8 mouse cellular contexts compared by ENCODE assay signal in the genomic region with DNA sequence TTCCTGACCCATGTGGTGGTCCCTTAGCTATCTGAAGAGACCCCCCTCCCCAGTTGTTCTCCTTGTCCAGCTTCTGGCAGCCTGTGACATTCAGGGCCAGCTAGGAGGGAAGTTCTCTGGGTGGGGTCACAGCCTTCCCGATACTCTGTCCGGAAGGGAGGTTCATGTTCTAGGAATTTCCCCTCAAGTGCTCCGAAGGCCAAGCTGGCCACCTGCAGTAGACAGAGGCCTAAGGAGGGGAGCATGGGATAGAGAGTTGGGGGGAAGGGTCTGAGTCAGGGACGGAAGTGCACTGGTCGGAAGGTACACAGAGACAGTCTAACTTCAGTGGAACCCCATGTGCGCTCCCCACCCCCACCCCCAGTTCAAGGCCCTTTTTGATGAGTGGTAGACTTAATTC. TPM values are rescaled to one million over a fixed set of nuclear protein-coding genes. Genes with fewer than 3 reads are reported as not detected.
DNase-seq lines count a peak whose midpoint lies in the region; ATAC-seq and TF ChIP-seq lines count a peak whose summit lies in the region.

No protein-coding gene starts in this region.

- 51% methylated on average over 6 of the region's 6 CpGs for WGBS in forebrain, embryonic 12.5 days
- 29% methylated on average over 6 of the region's 6 CpGs for WGBS in hindbrain, postnatal 0 days

- H3K9me3 ChIP-seq in G1E (replicated peaks): no peaks in the 10 kb centered on the region
- no peaks in the 10 kb centered on the region for H3K9me3 ChIP-seq in forebrain, embryonic 12.5 days
- H3K9me3 ChIP-seq in hindbrain, postnatal 0 days (ENCODE audit: low read length): no peaks in the 10 kb centered on the region

- H3K36me3 ChIP-seq in G1E (replicated peaks): peaks cover 97% of the 10 kb centered on the region
- peaks cover 32% of the 10 kb centered on the region for H3K36me3 ChIP-seq in forebrain, embryonic 12.5 days (replicated peaks)
- peaks cover 19% of the 10 kb centered on the region for H3K36me3 ChIP-seq in hindbrain, postnatal 0 days (ENCODE audit: insufficient read depth, low read length)

- peaks cover 84% of the 10 kb centered on the region for H3K4me1 ChIP-seq in G1E (ENCODE audit: insufficient read depth, low read depth, low read length)
- peaks cover 60% of the 10 kb centered on the region for H3K4me1 ChIP-seq in forebrain, embryonic 12.5 days
- peaks cover 56% of the 10 kb centered on the region for H3K4me1 ChIP-seq in hindbrain, postnatal 0 days (ENCODE audit: insufficient read depth, low read length)

- H3K9ac ChIP-seq in forebrain, embryonic 12.5 days: peak overlapping the region; percentile 50; the same call in 1 of the 2 replicates
- peak overlapping the region; percentile 25 for H3K9ac ChIP-seq in hindbrain, postnatal 0 days (replicated peaks; ENCODE audit: low read length)

- no peak for DNase-seq in G1E (ENCODE audit: low spot score)
- no peak for DNase-seq in hindbrain, postnatal 0 days (ENCODE audit: low spot score)
- DNase-seq in lung, postnatal 14 days: peak; percentile 52
- no peak for DNase-seq in spleen, adult 12 weeks (ENCODE audit: low spot score)
- no peak for DNase-seq in cerebellum, adult 9-11 months
- no peak for DNase-seq in gastrocnemius, postnatal 4 days (ENCODE audit: low spot score in 2 of 2)

- H3K4me3 ChIP-seq in G1E (ENCODE audit: low read depth, low read length): peak overlapping the region; percentile 37; the same call in 1 of the 2 replicates
- peak overlapping the region; percentile 61 for H3K4me3 ChIP-seq in forebrain, embryonic 12.5 days (replicated peaks)
- no peak overlapping the region; the same call in 1 of the 2 replicates for H3K4me3 ChIP-seq in hindbrain, postnatal 0 days (ENCODE audit: low read length)

- no peaks in the 10 kb centered on the region for H3K27me3 ChIP-seq in G1E (ENCODE audit: insufficient read depth, low read length)
- no peaks in the 10 kb centered on the region for H3K27me3 ChIP-seq in forebrain, embryonic 12.5 days
- no peaks in the 10 kb centered on the region for H3K27me3 ChIP-seq in hindbrain, postnatal 0 days (ENCODE audit: insufficient read depth, low read length)

- peak overlapping the region; percentile 98 for H3K27ac ChIP-seq in forebrain, embryonic 12.5 days
- peak overlapping the region; percentile 95 for H3K27ac ChIP-seq in hindbrain, postnatal 0 days

- peak overlapping the region; percentile 92 for H3K4me2 ChIP-seq in forebrain, embryonic 12.5 days
- H3K4me2 ChIP-seq in hindbrain, postnatal 0 days (ENCODE audit: low read depth, low read length): peak overlapping the region; percentile 68

- ATAC-seq in G1E (ENCODE audit: extremely low read depth, insufficient number of reproducible peaks, low FRiP score, poor library complexity, severe bottlenecking): no peak
- no peak for ATAC-seq in forebrain, embryonic 12.5 days (ENCODE audit: low FRiP score)
- ATAC-seq in hindbrain, postnatal 0 days: no peak
- ATAC-seq in megakaryocyte progenitor cell, adult 5-6 weeks (replicated peaks; ENCODE audit: poor library complexity): no peak

- TF ChIP-seq CTCF in G1E (IDR thresholded peaks at IDR 0.05; ENCODE audit: low read depth, low read length): no peak
- no peak for TF ChIP-seq CTCF in hindbrain, postnatal 0 days (IDR thresholded peaks at IDR 0.05; ENCODE audit: low read depth)

RNA-seq across cellular contexts. Expression of gene Adgrg3, which starts 17.5 kb away (rescaled TPM):
- not detected in 2 replicates for total RNA-seq in G1E (2014; fragmentation: Nextera tagmentation)
- 0.17 and 0.49 TPM in 2 replicates for total RNA-seq in G1E (2017)
- 0.10 and 0.12 TPM in 2 replicates for polyA plus RNA-seq in G1E (2012)
- polyA plus RNA-seq in forebrain, embryonic 12.5 days (2016; fragmentation: Nextera tagmentation; extraction: Ambion mirVana): 1.7 and 2.4 TPM in 2 replicates
- total RNA-seq in hindbrain, postnatal 0 days (2014; rRNA removed): 1.3 TPM in 2 replicates
- polyA plus RNA-seq in hindbrain, postnatal 0 days (2015; fragmentation: Nextera tagmentation; extraction: Ambion mirVana): 0.52 and 0.54 TPM in 2 replicates
- 106 and 111 TPM in 2 replicates for total RNA-seq in megakaryocyte progenitor cell, adult 5-6 weeks (2015)
- 178 and 215 TPM in 2 replicates for total RNA-seq in megakaryocyte progenitor cell, adult 5-6 weeks (2017)
- 1 to 10 TPM in 1 of 2 experiments, under 1 TPM in 1; 0.96 to 1.4 TPM for total RNA-seq in gastrocnemius, postnatal 4 days (2021)

RNA-seq across cellular contexts. Expression of gene Adgrg1, which starts 25.4 kb away (rescaled TPM):
- total RNA-seq in G1E (2014; fragmentation: Nextera tagmentation) (339 and 345 TPM in 2 replicates), G1E (2017) (54.0 and 57.7 TPM in 2 replicates)
- polyA plus RNA-seq in G1E (2012): 211 and 229 TPM in 2 replicates
- polyA plus RNA-seq in forebrain, embryonic 12.5 days (2016; fragmentation: Nextera tagmentation; extraction: Ambion mirVana): 180 and 222 TPM in 2 replicates
- total RNA-seq in hindbrain, postnatal 0 days (2014; rRNA removed): 236 and 284 TPM in 2 replicates
- polyA plus RNA-seq in hindbrain, postnatal 0 days (2015; fragmentation: Nextera tagmentation; extraction: Ambion mirVana): 105 TPM in 2 replicates
- total RNA-seq in megakaryocyte progenitor cell, adult 5-6 weeks (2015): 88.4 and 140 TPM in 2 replicates
- total RNA-seq in megakaryocyte progenitor cell, adult 5-6 weeks (2017): 48.8 and 85.6 TPM in 2 replicates
- 10 to 100 TPM in 1 of 2 experiments, 1 to 10 TPM in 1; 9.6 to 10.0 TPM for total RNA-seq in gastrocnemius, postnatal 4 days (2021)

RNA-seq across cellular contexts. Expression of gene Drc7, which starts 54.9 kb away (rescaled TPM):
- total RNA-seq in G1E (2014; fragmentation: Nextera tagmentation) (not detected in 2 replicates), G1E (2017) (0.05 TPM in 1 of 2 replicates, not detected in the other)
- polyA plus RNA-seq in G1E (2012): 0.02 TPM in 1 of 2 replicates, not detected in the other
- 0.26 and 0.38 TPM in 2 replicates for polyA plus RNA-seq in forebrain, embryonic 12.5 days (2016; fragmentation: Nextera tagmentation; extraction: Ambion mirVana)
- 2.9 and 3.6 TPM in 2 replicates for total RNA-seq in hindbrain, postnatal 0 days (2014; rRNA removed)
- 3.0 and 3.3 TPM in 2 replicates for polyA plus RNA-seq in hindbrain, postnatal 0 days (2015; fragmentation: Nextera tagmentation; extraction: Ambion mirVana)
- total RNA-seq in megakaryocyte progenitor cell, adult 5-6 weeks (2015): 1.2 and 1.8 TPM in 2 replicates
- 3.8 and 7.1 TPM in 2 replicates for total RNA-seq in megakaryocyte progenitor cell, adult 5-6 weeks (2017)
- total RNA-seq in gastrocnemius, postnatal 4 days (2021): not detected

Comparison
In these comparisons a context has a peak if more than half of its experiments do, and no peak if none do; other contexts are left out.
1. RNA of gene Adgrg3, which starts 17.5 kb away (total RNA-seq): 106 to 215 TPM in megakaryocyte progenitor cell, adult 5-6 weeks; 0.96 to 1.4 TPM in gastrocnemius, postnatal 4 days, 1.3 TPM in hindbrain, postnatal 0 days and 0.17 to 0.49 TPM in G1E; every median in the first group is over 10 times any median in the second.
2. RNA of gene Adgrg1, which starts 25.4 kb away (total RNA-seq): 54.0 to 345 TPM in G1E, 236 to 284 TPM in hindbrain, postnatal 0 days and 48.8 to 140 TPM in megakaryocyte progenitor cell, adult 5-6 weeks; 9.6 to 10.0 TPM in gastrocnemius, postnatal 4 days; every median in the first group is over 4 times any median in the second.